Mouse (Mus musculus) adrenal gland, postnatal 14 days (tissue): Measurements from ENCODE around the gene Apol9b. TPM values are rescaled to one million over a fixed set of nuclear protein-coding genes. Genes with fewer than 3 reads are reported as not detected.
"Not testable (repeated sequence)": the region's sequence is repeated elsewhere in the genome, so short reads cannot be mapped to it uniquely, and the experiment has no call there.

Experiments
- DNase-seq: peaks from one replicate; pipeline ENCODE4 v3.0.0; 2021; ENCODE audit warnings: mixed read lengths
- long read RNA-seq, 2 experiments: library from polyadenylated mRNA; stranded (forward); transcript quantifications; one replicate each; pipeline ENCODE4 v2.0.0; 2021
- total RNA-seq: library from RNA; stranded (reverse); gene quantifications from 2 replicates; pipeline ENCODE4 v1.2.3, GENCODE M21; 2021

Apol9b gene
- 0.33 and 0.71 TPM in 2 replicates for total RNA-seq
- long read RNA-seq, experiment 1: 0 reads
- long read RNA-seq, experiment 2: 0 reads

GRCm38 (mm10) chr15:77728739-77729138, at the start of gene Apol9b:
Gene Apol9b, plus strand, starts transcription at chr15:77729039.
- DNase-seq: not testable (repeated sequence)

GRCm38 (mm10) chr15:77683944-77684343, 44.9 kb upstream of the Apol9b start:
- DNase-seq: peak; percentile 55

- not testable (repeated sequence) for DNase-seq
These were observed 37.1 kb upstream of the Apol9b start for GRCm38 (mm10) chr15:77691532-77692311.

GRCm38 (mm10) chr15:77694687-77695295, 34.0 kb upstream of the Apol9b start:
- peak; percentile 51 for DNase-seq

GRCm38 (mm10) chr15:77698656-77699055, 30.2 kb upstream of the Apol9b start, which contains the start of gene Apol7e:
Gene Apol7e, plus strand, starts transcription at chr15:77698857.
- DNase-seq: not testable (repeated sequence)

- not testable (repeated sequence) for DNase-seq
These were observed 23.5 kb upstream of the Apol9b start for GRCm38 (mm10) chr15:77705306-77705705.

GRCm38 (mm10) chr15:77708936-77709335, 19.9 kb upstream of the Apol9b start:
- not testable (repeated sequence) for DNase-seq

GRCm38 (mm10) chr15:77718240-77718639, 10.6 kb upstream of the Apol9b start:
- not testable (repeated sequence) for DNase-seq

- not testable (repeated sequence) for DNase-seq
These were observed 7.3 kb upstream of the Apol9b start for GRCm38 (mm10) chr15:77721509-77721908.

GRCm38 (mm10) chr15:77724208-77724911, 4.5 kb upstream of the Apol9b start:
- not testable (repeated sequence) for DNase-seq

GRCm38 (mm10) chr15:77725393-77726020, 3.3 kb upstream of the Apol9b start:
- DNase-seq: not testable (repeated sequence)

GRCm38 (mm10) chr15:77727139-77727538, 1.7 kb upstream of the Apol9b start:
- DNase-seq: not testable (repeated sequence)

GRCm38 (mm10) chr15:77727745-77728144, 1.1 kb upstream of the Apol9b start:
- not testable (repeated sequence) for DNase-seq

GRCm38 (mm10) chr15:77731605-77732004, 2.8 kb downstream of the Apol9b start:
- DNase-seq: no peak

GRCm38 (mm10) chr15:77732851-77733250, 4.0 kb downstream of the Apol9b start:
- DNase-seq: not testable (repeated sequence)

- peak; percentile 57 for DNase-seq
These were observed 4.5 kb downstream of the Apol9b start for GRCm38 (mm10) chr15:77733380-77733779.

- not testable (repeated sequence) for DNase-seq
These were observed 5.1 kb downstream of the Apol9b start for GRCm38 (mm10) chr15:77733903-77734302.

GRCm38 (mm10) chr15:77740511-77741297, 11.9 kb downstream of the Apol9b start:
- DNase-seq: no peak

GRCm38 (mm10) chr15:77741556-77741955, 12.7 kb downstream of the Apol9b start:
- DNase-seq: not testable (repeated sequence)

- DNase-seq: no peak
These were observed 15.8 kb downstream of the Apol9b start for GRCm38 (mm10) chr15:77744632-77745031.

- no peak for DNase-seq
These were observed 16.2 kb downstream of the Apol9b start for GRCm38 (mm10) chr15:77745081-77745480.
